In the genomic region with DNA sequence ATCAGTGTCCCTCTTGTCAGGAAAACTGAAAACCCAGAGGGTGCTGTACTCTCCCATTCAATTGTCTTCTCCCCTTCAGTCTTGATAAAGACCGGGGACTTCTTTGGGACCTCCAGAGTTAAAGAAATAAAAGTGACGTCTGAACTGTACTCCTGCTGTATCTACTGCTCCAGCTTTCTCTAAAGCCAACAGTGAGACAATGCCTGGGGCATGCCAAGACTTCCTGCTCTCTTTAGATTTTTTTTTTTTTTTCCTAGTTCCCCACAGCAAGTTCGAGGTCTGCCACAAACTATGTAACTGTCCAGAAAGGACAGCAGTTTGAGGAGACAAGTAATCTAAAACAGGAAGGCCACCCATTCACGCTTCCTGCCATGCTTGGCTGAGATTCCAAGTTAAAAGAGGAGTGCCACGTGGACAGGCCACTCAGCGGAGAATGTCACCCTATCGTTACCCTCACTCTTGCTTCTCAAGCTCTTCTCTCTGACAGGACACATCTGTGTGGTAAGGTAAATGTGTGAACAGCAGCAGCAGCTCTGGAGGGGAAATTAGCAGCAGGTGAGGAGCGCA, we compare ENCODE assay signal across 17 mouse cellular contexts. TPM values are rescaled to one million over a fixed set of nuclear protein-coding genes. Genes with fewer than 3 reads are reported as not detected.
DNase-seq lines count a peak whose midpoint lies in the region; ATAC-seq lines count a peak whose summit lies in the region.
"Had no signal": no experiment of that assay in that cellular context is flagged by ENCODE, and none has a peak within 500 bp of the region (broad histone marks: within the 10 kb centered on the region; RNA-seq: fewer than 3 reads in every experiment).

No protein-coding gene starts in this region.

- 0 out of 2 replicates have a peak overlapping the region, but pooled peaks have one; percentile 24 for H3K9ac ChIP-seq in intestine, embryonic 16.5 days (ENCODE audit: low read depth, low read length)
- H3K9ac ChIP-seq in intestine, embryonic 15.5 days: no peak overlapping the region
- no peak overlapping the region for H3K9ac ChIP-seq in forebrain, embryonic 14.5 days (ENCODE audit: low read length)
- H3K9ac ChIP-seq: neural tube, embryonic 12.5 days; stomach, embryonic 15.5 days had no signal

- no peaks in the 10 kb centered on the region for H3K36me3 ChIP-seq in intestine, embryonic 16.5 days (ENCODE audit: control insufficient read depth, insufficient read depth, low read length)
- H3K36me3 ChIP-seq in intestine, embryonic 15.5 days: no peaks in the 10 kb centered on the region
- H3K36me3 ChIP-seq in forebrain, embryonic 14.5 days (ENCODE audit: control insufficient read depth, insufficient read depth, low read length): no peaks in the 10 kb centered on the region
- H3K36me3 ChIP-seq: neural tube, embryonic 12.5 days; stomach, embryonic 15.5 days had no signal

- ATAC-seq in intestine, embryonic 16.5 days: no peak
- no peak for ATAC-seq in intestine, embryonic 15.5 days
- ATAC-seq in forebrain, embryonic 14.5 days: no peak
- no peak for ATAC-seq in activated CD4-positive, CD25-positive, alpha-beta regulatory T cell, adult 4 months
- ATAC-seq: hindbrain, embryonic 16.5 days; midbrain, embryonic 16.5 days had no signal

- H3K27me3 ChIP-seq in intestine, embryonic 16.5 days (replicated peaks; ENCODE audit: control insufficient read depth, insufficient read depth, low read length): no peaks in the 10 kb centered on the region
- H3K27me3 ChIP-seq in intestine, embryonic 15.5 days (replicated peaks): no peaks in the 10 kb centered on the region
- H3K27me3 ChIP-seq in forebrain, embryonic 14.5 days (replicated peaks; ENCODE audit: control insufficient read depth, insufficient read depth, low read length): no peaks in the 10 kb centered on the region
- H3K27me3 ChIP-seq: neural tube, embryonic 12.5 days; stomach, embryonic 15.5 days had no signal

- peaks cover 33% of the 10 kb centered on the region for H3K4me1 ChIP-seq in intestine, embryonic 16.5 days (ENCODE audit: control insufficient read depth, insufficient read depth, low read length)
- H3K4me1 ChIP-seq in intestine, embryonic 15.5 days (replicated peaks): peaks cover 6% of the 10 kb centered on the region
- H3K4me1 ChIP-seq in forebrain, embryonic 14.5 days (ENCODE audit: control insufficient read depth, insufficient read depth, low read length): no peaks in the 10 kb centered on the region
- H3K4me1 ChIP-seq: neural tube, embryonic 12.5 days had no signal

- 57% methylated on average over 8 of the region's 8 CpGs for WGBS in intestine, embryonic 16.5 days
- 59% methylated on average over 8 of the region's 8 CpGs for WGBS in intestine, embryonic 15.5 days
- WGBS in forebrain, embryonic 14.5 days: 74% methylated on average over 8 of the region's 8 CpGs

- H3K4me2 ChIP-seq in intestine, embryonic 16.5 days (ENCODE audit: low read depth, low read length): 0 out of 2 replicates have a peak overlapping the region, but pooled peaks have one; percentile 12
- no peak overlapping the region for H3K4me2 ChIP-seq in intestine, embryonic 15.5 days (replicated peaks)
- no peak overlapping the region for H3K4me2 ChIP-seq in forebrain, embryonic 14.5 days (ENCODE audit: low read length)
- H3K4me2 ChIP-seq: neural tube, embryonic 12.5 days; stomach, embryonic 15.5 days had no signal

- no peaks in the 10 kb centered on the region for H3K9me3 ChIP-seq in intestine, embryonic 16.5 days (ENCODE audit: control insufficient read depth, low read length)
- no peaks in the 10 kb centered on the region for H3K9me3 ChIP-seq in intestine, embryonic 15.5 days
- no peaks in the 10 kb centered on the region for H3K9me3 ChIP-seq in forebrain, embryonic 14.5 days (replicated peaks; ENCODE audit: control insufficient read depth, low read length)
- H3K9me3 ChIP-seq: neural tube, embryonic 12.5 days; stomach, embryonic 15.5 days had no signal

- DNase-seq in lung, postnatal 10 days: peak; percentile 42
- DNase-seq in lung, postnatal 4 days: no peak
- peak; percentile 48 to 50 for DNase-seq in heart, postnatal 10 days
- no peak for DNase-seq in frontal cortex, postnatal 10 days (ENCODE audit: low spot score in 2 of 2)
- DNase-seq in forebrain, embryonic 14.5 days (ENCODE audit: low spot score): no peak
- DNase-seq: adrenal gland, adult 2 months; cerebellum, adult 9-10 months; kidney, postnatal 25 days; thymus, postnatal 25 days had no signal

- no peak overlapping the region for H3K4me3 ChIP-seq in intestine, embryonic 16.5 days (ENCODE audit: low read length)
- no peak overlapping the region for H3K4me3 ChIP-seq in intestine, embryonic 15.5 days (replicated peaks)
- H3K4me3 ChIP-seq in forebrain, embryonic 14.5 days (ENCODE audit: low read depth, low read length): no peak overlapping the region
- H3K4me3 ChIP-seq: neural tube, embryonic 12.5 days; stomach, embryonic 15.5 days had no signal

- H3K27ac ChIP-seq in intestine, embryonic 16.5 days (ENCODE audit: low read length): peak overlapping the region; percentile 37; the same call in 1 of the 2 replicates
- no peak overlapping the region for H3K27ac ChIP-seq in intestine, embryonic 15.5 days
- no peak overlapping the region for H3K27ac ChIP-seq in forebrain, embryonic 14.5 days (ENCODE audit: low read depth, low read length)
- H3K27ac ChIP-seq: macrophage; neural tube, embryonic 12.5 days; stomach, embryonic 15.5 days had no signal

- intact Hi-C loops in heart, postnatal 10 days (cut with DNase I): no loop called here

RNA-seq across cellular contexts. Expression of gene Ehf, which starts 20.8 kb away (rescaled TPM):
- 28.9 and 29.8 TPM in 2 replicates for polyA plus RNA-seq in intestine, embryonic 16.5 days (2015; fragmentation: Nextera tagmentation; extraction: Ambion mirVana)
- 19.2 and 23.1 TPM in 2 replicates for polyA plus RNA-seq in intestine, embryonic 15.5 days (2015; fragmentation: Nextera tagmentation; extraction: Ambion mirVana)
- under 1 TPM; 0.05 TPM for total RNA-seq in heart, postnatal 10 days (2021)
- 0.09 TPM in 1 of 2 replicates, not detected in the other for polyA plus RNA-seq in forebrain, embryonic 14.5 days (2014; fragmentation: Nextera tagmentation; extraction: Ambion mirVana)
- not detected for polyA plus RNA-seq in activated CD4-positive, CD25-positive, alpha-beta regulatory T cell, adult 4 months (2017; shearing (Covaris generic))
- polyA plus RNA-seq: neural tube, embryonic 12.5 days had no signal

Comparison
In these comparisons a context has a peak if more than half of its experiments do, and no peak if none do; other contexts are left out.
1. DNase-seq: peak in lung, postnatal 10 days (single experiment) and heart, postnatal 10 days (2 of 2); none in lung, postnatal 4 days (0 of 2), frontal cortex, postnatal 10 days (0 of 2) and forebrain, embryonic 14.5 days (single experiment).
2. RNA of gene Ehf, which starts 20.8 kb away (polyA plus RNA-seq): 28.9 to 29.8 TPM in intestine, embryonic 16.5 days and 19.2 to 23.1 TPM in intestine, embryonic 15.5 days; not detected in activated CD4-positive, CD25-positive, alpha-beta regulatory T cell, adult 4 months and 0.09 TPM in forebrain, embryonic 14.5 days; every median in the first group is over 10 times any median in the second.